Mouse (Mus musculus): ENCODE measurements around the gene Tspan7.

The Tspan7 gene

GRCm38 (mm10) chrX:10484872-10485569 is at the start of gene Tspan7:
Gene Tspan7, plus strand, starts transcription at chrX:10485158.
- peak; percentile 77 for DNase-seq

GRCm38 (mm10) chrX:10449323-10449980 is 35.5 kb upstream of the Tspan7 start:
- DNase-seq = peak; percentile 84

GRCm38 (mm10) chrX:10450143-10451060 is 34.6 kb upstream of the Tspan7 start:
- DNase-seq = peak; percentile 71

- no peak for DNase-seq
Measured at GRCm38 (mm10) chrX:10453798-10454197, 31.2 kb upstream of the Tspan7 start.

GRCm38 (mm10) chrX:10457256-10457655 is 27.7 kb upstream of the Tspan7 start:
- DNase-seq = no peak

GRCm38 (mm10) chrX:10477088-10477487 is 7.9 kb upstream of the Tspan7 start:
- no peak for DNase-seq

- DNase-seq = no peak
Measured at GRCm38 (mm10) chrX:10479031-10479886, 5.7 kb upstream of the Tspan7 start.

GRCm38 (mm10) chrX:10479943-10480342 is 5.0 kb upstream of the Tspan7 start:
- no peak for DNase-seq

GRCm38 (mm10) chrX:10485664-10486211 is 780 bp downstream of the Tspan7 start:
- DNase-seq = peak; percentile 78

GRCm38 (mm10) chrX:10498580-10498979 is 13.6 kb downstream of the Tspan7 start:
- no peak for DNase-seq

GRCm38 (mm10) chrX:10502616-10503015 is 17.7 kb downstream of the Tspan7 start:
- DNase-seq = no peak

GRCm38 (mm10) chrX:10514417-10514816 is 29.5 kb downstream of the Tspan7 start:
- no peak for DNase-seq

- DNase-seq = no peak
Measured at GRCm38 (mm10) chrX:10514971-10515370, 30.0 kb downstream of the Tspan7 start.

- no peak for DNase-seq
Measured at GRCm38 (mm10) chrX:10516448-10516847, 31.5 kb downstream of the Tspan7 start.

GRCm38 (mm10) chrX:10516925-10517324 is 32.0 kb downstream of the Tspan7 start:
- DNase-seq = no peak

- no peak for DNase-seq
Measured at GRCm38 (mm10) chrX:10517756-10518155, 32.8 kb downstream of the Tspan7 start.

GRCm38 (mm10) chrX:10518510-10518909 is 33.6 kb downstream of the Tspan7 start:
- no peak for DNase-seq

- no peak for DNase-seq
Measured at GRCm38 (mm10) chrX:10535450-10535849, 50.5 kb downstream of the Tspan7 start.

GRCm38 (mm10) chrX:10539009-10539408 is 54.1 kb downstream of the Tspan7 start:
- no peak for DNase-seq

GRCm38 (mm10) chrX:10539482-10540166 is 54.7 kb downstream of the Tspan7 start:
- no peak for DNase-seq

GRCm38 (mm10) chrX:10546840-10547239 is 61.9 kb downstream of the Tspan7 start:
- DNase-seq = no peak

Data from cerebellum, adult 11-12 months (tissue).